Mouse (Mus musculus): ENCODE results near the gene Pakap. TPM values are rescaled to one million over a fixed set of nuclear protein-coding genes. Genes with fewer than 3 reads are reported as not detected.

Gene Pakap
- total and polyA plus RNA-seq, 2 experiments, result 0.06 to 0.18 TPM

DNA sequence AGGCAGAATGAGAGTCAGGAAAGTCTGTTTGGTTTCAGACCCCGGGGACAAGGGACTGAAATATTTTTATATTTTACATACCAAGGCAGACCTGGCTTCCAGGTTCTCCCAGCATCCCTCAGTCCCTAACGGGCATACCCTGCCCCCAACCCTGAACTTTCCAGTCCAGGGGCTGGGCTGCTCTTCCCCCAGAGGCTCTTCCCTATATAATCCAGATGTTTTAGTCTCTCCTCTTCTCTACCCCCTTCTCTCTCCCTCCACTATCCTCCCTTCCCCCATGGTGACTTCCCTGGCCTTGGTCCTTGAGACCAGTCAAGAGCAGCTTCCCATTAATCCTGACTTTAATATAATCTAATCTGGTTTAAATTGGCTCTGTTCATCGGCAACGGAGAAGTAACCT is 212.4 kb downstream of the Pakap start:
- WGBS, result 54% methylated on average over 4 of the region's 4 CpGs
- Histone ChIP-seq H3K36me3 (ENCODE audit: control insufficient read depth, insufficient read depth, low read length) (no peaks in the 10 kb centered on the region), H3K4me1 (ENCODE audit: control insufficient read depth, insufficient read depth, low read length) (peaks cover 12% of the 10 kb centered on the region), H3K27me3 (ENCODE audit: control insufficient read depth, insufficient read depth, low read length) (no peaks in the 10 kb centered on the region), H3K79me2 (ENCODE audit: control insufficient read depth, insufficient read depth, low read length) (no peaks in the 10 kb centered on the region), H3K4me3 (ENCODE audit: insufficient read depth, low read depth, low read length) (no peak overlapping the region), H3K9ac (ENCODE audit: low read depth, low read length) (no peak overlapping the region), H3K27ac (replicated peaks; ENCODE audit: insufficient read depth, low read depth, low read length) (no peak overlapping the region)
- TF ChIP-seq CTCF (IDR thresholded peaks at IDR 0.05; ENCODE audit: low read depth, low read length) (no peak), POLR2A (IDR thresholded peaks at IDR 0.05; ENCODE audit: extremely low read depth, insufficient read depth, low read length) (no peak)
- DNase-seq (ENCODE audit: extremely low read depth, low read depth, low spot score), result no peak

DNA sequence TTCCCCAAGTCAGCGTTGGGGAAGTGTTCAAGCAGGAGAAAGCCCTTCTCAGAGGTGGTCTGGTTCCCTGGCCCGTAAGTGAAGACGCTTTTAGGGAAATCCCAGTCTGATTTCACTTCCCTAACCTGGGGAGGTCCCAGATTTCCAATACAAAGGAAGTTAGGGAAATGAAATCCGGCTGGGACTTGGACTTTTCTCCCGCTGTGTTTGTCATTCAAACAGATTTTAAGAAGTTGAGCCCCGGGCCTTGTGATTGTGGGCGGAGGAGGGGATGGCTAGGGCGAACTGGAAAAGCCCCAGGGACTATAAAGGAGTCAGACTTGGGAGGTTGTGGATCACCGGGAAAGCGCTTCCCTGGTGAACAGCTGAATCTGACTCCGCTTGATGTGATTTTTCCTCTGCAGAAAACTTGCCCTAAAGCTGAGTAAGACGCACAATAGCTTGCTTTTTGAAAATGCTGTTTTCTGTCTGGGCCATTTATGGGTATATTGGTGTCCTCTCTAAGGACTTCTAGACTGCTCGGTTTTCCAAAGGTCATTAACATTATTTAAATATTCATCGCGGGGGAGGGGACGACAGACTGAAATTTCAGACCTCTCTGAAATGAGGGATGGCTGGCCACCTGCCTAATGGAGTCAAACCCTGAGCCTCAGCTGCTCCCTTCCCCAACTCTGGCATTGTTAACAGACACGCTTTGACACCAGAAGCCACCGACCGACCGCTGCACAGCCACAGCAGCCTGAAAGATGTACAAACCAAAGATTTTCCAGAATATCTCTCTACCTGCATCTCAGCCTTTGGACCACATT is 213.1 kb downstream of the Pakap start:
- Histone ChIP-seq H3K27ac (replicated peaks; ENCODE audit: insufficient read depth, low read depth, low read length) (no peak overlapping the region), H3K4me3 (ENCODE audit: insufficient read depth, low read depth, low read length) (no peak overlapping the region), H3K27me3 (ENCODE audit: control insufficient read depth, insufficient read depth, low read length) (no peaks in the 10 kb centered on the region), H3K36me3 (ENCODE audit: control insufficient read depth, insufficient read depth, low read length) (no peaks in the 10 kb centered on the region), H3K4me1 (ENCODE audit: control insufficient read depth, insufficient read depth, low read length) (peaks cover 12% of the 10 kb centered on the region), H3K79me2 (ENCODE audit: control insufficient read depth, insufficient read depth, low read length) (no peaks in the 10 kb centered on the region), H3K9ac (ENCODE audit: low read depth, low read length) (no peak overlapping the region)
- 34% methylated on average over 20 of the region's 20 CpGs for WGBS
- TF ChIP-seq POLR2A (IDR thresholded peaks at IDR 0.05; ENCODE audit: extremely low read depth, insufficient read depth, low read length), result no peak
- TF ChIP-seq CTCF (IDR thresholded peaks at IDR 0.05; ENCODE audit: low read depth, low read length), result no peak
- DNase-seq (ENCODE audit: extremely low read depth, low read depth, low spot score), result no peak

GRCm38 (mm10) chr4:57781994-57782393 is 214.0 kb downstream of the Pakap start:
- peak; percentile 37 for DNase-seq (ENCODE audit: extremely low read depth, low read depth, low spot score)
- Histone ChIP-seq H3K36me3 (ENCODE audit: control insufficient read depth, insufficient read depth, low read length) (no peaks in the 10 kb centered on the region), H3K27me3 (ENCODE audit: control insufficient read depth, insufficient read depth, low read length) (no peaks in the 10 kb centered on the region), H3K27ac (replicated peaks; ENCODE audit: insufficient read depth, low read depth, low read length) (0 out of 2 replicates have a peak overlapping the region, but pooled peaks have one; percentile 39), H3K4me3 (ENCODE audit: insufficient read depth, low read depth, low read length) (peak overlapping the region; percentile 52), H3K4me1 (ENCODE audit: control insufficient read depth, insufficient read depth, low read length) (peaks cover 12% of the 10 kb centered on the region), H3K9ac (ENCODE audit: low read depth, low read length) (peak overlapping the region; percentile 55), H3K79me2 (ENCODE audit: control insufficient read depth, insufficient read depth, low read length) (no peaks in the 10 kb centered on the region)
- 0 out of 2 replicates have a peak, but pooled peaks have one; percentile 39 for TF ChIP-seq POLR2A (IDR thresholded peaks at IDR 0.05; ENCODE audit: extremely low read depth, insufficient read depth, low read length)
- TF ChIP-seq CTCF (IDR thresholded peaks at IDR 0.05; ENCODE audit: low read depth, low read length), result peak; percentile 50
- WGBS, result 3% methylated on average over 26 of the region's 26 CpGs

DNA sequence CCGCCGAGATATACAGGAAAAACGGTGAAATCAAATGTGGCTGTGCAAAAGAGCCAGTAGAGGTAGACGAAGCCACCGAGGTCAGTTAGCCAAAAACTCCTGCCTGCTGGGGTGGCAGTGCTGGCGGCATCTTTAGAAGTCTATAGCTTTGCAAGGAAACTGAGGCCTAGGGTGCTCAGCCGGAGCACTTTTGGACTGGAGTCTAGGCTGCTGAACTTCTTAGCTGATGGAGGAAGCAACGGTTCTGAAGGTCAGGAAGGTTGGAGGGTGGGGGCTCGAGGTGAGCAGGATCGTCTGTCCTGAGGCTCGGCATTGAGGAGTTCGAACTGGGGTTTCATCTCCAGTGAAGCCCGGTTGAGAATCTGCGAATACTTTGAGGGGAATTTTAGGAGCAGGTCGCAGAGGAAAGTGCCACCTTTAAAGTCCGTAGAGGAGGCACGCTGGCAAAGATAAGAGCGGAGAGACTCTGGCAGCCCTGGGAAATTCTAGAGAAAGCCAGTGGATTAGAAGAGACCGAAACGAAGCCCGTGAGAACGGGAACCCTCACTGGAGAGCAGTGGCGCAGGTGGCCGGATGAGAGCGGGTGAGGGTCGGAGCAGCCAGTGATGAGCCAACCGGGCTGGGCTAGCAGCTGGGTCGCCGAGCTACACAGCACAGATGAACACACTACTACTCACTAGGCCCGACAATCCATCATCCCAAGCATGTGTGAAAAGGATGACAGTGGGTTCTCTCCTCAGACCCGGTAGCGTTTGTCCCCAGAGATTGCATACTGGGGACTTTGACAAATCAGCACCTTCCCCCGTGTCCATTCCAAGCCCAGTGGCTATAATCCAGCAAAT is 214.8 kb downstream of the Pakap start:
- whole genome bisulfite sequencing, result 10% methylated on average over 33 of the region's 33 CpGs
- peak; percentile 69 for DNase-seq (ENCODE audit: extremely low read depth, low read depth, low spot score)

DNA sequence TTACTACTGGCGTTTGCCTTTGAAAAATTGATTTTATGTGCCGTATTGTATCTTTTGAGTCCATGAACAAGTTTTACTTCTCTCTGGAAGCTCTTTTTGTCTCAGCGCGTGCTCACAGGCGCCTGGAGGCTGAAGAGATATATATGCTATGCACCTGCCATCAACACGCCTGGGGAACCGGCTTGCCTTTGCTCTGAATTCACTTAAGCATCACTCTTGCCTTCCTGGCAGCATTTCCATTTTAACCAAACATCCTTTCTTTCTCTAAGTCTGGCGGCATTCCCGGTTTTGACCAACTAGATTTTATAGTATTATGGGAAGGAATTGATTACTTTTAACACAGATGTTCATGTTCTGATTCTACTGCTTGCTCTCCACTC is 215.4 kb downstream of the Pakap start:
- WGBS, result 30% methylated on average over 9 of the region's 9 CpGs
- Histone ChIP-seq H3K4me1 (ENCODE audit: control insufficient read depth, insufficient read depth, low read length) (peaks cover 12% of the 10 kb centered on the region), H3K4me3 (ENCODE audit: insufficient read depth, low read depth, low read length) (no peak overlapping the region), H3K27me3 (ENCODE audit: control insufficient read depth, insufficient read depth, low read length) (no peaks in the 10 kb centered on the region), H3K27ac (replicated peaks; ENCODE audit: insufficient read depth, low read depth, low read length) (no peak overlapping the region), H3K36me3 (ENCODE audit: control insufficient read depth, insufficient read depth, low read length) (no peaks in the 10 kb centered on the region), H3K79me2 (ENCODE audit: control insufficient read depth, insufficient read depth, low read length) (peaks cover 4% of the 10 kb centered on the region; the same call in 1 of the 2 replicates), H3K9ac (ENCODE audit: low read depth, low read length) (no peak overlapping the region; the same call in 1 of the 2 replicates)
- no peak for DNase-seq (ENCODE audit: extremely low read depth, low read depth, low spot score)
- TF ChIP-seq POLR2A (IDR thresholded peaks at IDR 0.05; ENCODE audit: extremely low read depth, insufficient read depth, low read length), result no peak
- no peak for TF ChIP-seq CTCF (IDR thresholded peaks at IDR 0.05; ENCODE audit: low read depth, low read length)

More for the DNA sequence above, 214.8 kb downstream of the Pakap start:
- H3K36me3 ChIP-seq (ENCODE audit: control insufficient read depth, insufficient read depth, low read length), result no peaks in the 10 kb centered on the region
- peaks cover 12% of the 10 kb centered on the region for H3K4me1 ChIP-seq (ENCODE audit: control insufficient read depth, insufficient read depth, low read length)
- H3K27ac ChIP-seq (replicated peaks; ENCODE audit: insufficient read depth, low read depth, low read length), result peak overlapping the region; percentile 39
- H3K9ac ChIP-seq (ENCODE audit: low read depth, low read length), result peak overlapping the region; percentile 60
- TF ChIP-seq CTCF (IDR thresholded peaks at IDR 0.05; ENCODE audit: low read depth, low read length) (no peak), POLR2A (IDR thresholded peaks at IDR 0.05; ENCODE audit: extremely low read depth, insufficient read depth, low read length) (no peak)
- peaks cover 4% of the 10 kb centered on the region; the same call in 1 of the 2 replicates for H3K79me2 ChIP-seq (ENCODE audit: control insufficient read depth, insufficient read depth, low read length)
- H3K27me3 ChIP-seq (ENCODE audit: control insufficient read depth, insufficient read depth, low read length), result no peaks in the 10 kb centered on the region
- peak overlapping the region; percentile 63 for H3K4me3 ChIP-seq (ENCODE audit: insufficient read depth, low read depth, low read length)

Measured in liver, adult 2 months (tissue).